Mouse (Mus musculus) retina, adult 2 months (tissue): Measurements from ENCODE around the gene Olfr341.

Experiments
- DNase-seq: peaks from one replicate; pipeline ENCODE4 v3.0.0-alpha.2; 2012; ENCODE audit warnings: low read depth, low spot score

Olfr341 gene

DNA sequence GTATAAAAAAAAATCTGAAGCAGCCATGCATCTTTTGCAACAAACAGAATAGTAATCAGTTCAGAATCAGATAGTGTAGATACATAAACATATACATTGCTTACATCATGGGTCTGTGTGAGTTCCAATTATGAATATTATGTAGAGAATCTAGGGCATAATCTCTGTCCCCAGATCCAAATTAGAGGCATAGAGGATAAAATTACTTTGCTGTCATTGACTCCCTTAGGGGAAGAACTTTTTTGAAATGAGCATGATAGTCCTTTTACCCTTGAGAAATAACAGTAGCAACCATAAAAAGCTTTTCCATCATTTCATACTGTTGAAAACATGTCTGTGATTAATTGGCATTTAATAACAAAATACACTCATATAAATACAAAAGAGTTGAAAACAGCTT lies at the start of gene Olfr341:
TSS of gene Olfr341 (minus strand) at position 101 of the 400 bp plus-strand sequence.
- DNase-seq = no peak

DNA sequence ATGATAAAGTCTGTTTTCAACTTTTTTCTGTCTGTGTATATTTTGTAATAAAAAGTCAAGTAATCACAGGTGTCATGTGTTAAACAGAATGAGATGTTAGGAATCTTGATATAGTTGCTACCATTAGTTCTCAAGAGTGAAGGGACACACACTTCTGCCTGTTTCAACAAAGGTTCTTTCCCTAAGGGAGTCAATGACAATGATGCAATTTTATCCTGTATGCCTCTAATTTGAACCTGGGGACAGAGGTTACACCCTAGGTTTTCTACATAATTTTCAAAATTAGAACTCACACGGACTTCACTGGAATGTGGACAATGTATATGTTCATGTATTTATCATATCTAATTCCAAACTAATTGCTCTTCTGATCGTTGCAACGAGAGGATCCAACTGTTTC lies 42.4 kb upstream of the Olfr341 start, which contains the start of gene Olfr342:
TSS of gene Olfr342 (plus strand) at position 301 of the 400 bp plus-strand sequence.
- DNase-seq = no peak

DNA sequence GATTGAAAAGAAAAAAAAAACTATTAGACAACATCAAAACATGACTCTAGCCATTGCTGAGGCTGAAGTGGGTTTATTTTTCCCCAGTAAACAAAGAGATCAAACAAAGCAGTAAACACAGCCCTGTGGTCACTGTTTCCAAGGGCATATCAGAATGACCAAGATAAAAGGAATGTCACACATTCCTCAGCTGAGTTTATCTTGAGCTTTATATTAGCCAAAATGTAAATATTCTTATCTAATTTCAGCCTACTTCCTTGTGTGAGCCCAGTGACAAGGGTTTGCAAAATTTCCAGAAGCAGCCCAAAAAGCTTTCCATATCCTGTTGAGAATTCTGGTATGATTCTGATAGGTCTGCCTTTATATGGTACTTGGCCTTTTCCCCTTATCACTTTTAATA lies 8.6 kb downstream of the Olfr341 start:
- DNase-seq = no peak

DNA sequence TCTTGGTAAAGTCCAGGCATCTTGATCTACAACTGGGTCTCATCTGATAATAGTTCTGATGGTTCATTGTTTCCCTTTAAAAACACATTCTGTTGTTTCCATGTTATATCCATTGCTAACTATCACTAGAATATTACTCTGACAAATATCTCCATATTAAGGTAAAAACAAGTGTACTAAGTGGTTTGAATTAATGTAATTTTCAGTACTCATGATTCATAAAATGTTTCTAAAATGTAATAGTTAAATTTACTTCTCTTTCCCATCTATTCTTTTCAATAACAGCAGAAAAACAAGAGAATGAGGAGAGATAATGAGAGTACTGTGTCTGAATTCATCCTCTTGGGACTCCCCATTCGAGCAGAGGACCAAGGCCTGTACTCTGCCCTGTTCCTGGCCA lies 30.0 kb downstream of the Olfr341 start, which contains the start of gene Olfr340:
TSS of gene Olfr340 (plus strand) at position 301 of the 400 bp plus-strand sequence.
- no peak for DNase-seq
